Mouse (Mus musculus) left cerebral cortex, adult 9 months (tissue): Measurements from ENCODE around the gene Ing2.

Experiments used
- DNase-seq, 2 experiments: peaks; one replicate each; pipeline ENCODE4 v3.0.0; 2022; ENCODE audit warnings: low spot score in 2 of 2

The Ing2 gene

DNA sequence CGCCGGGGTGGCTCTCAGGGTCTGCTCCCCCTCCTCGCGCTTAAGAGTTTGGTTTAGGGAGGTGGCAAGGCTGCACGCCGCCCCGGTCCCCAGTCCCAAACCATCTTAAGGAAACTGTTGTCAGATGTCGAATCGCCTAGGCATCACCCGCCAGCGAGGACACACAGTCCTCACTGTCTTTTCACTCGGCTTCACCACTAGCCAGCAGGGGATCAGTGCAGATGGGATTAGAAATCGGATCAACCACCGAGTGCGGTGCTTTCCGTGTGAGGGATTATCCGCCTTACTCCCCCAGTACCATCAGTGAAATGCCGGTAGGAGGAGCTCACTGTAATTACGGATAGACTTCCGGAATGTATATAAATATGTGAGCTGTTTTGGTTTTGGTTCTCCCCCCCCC lies 430 bp upstream of the Ing2 start:
- peak in 1 of 2 experiments; percentile 48 for DNase-seq

DNA sequence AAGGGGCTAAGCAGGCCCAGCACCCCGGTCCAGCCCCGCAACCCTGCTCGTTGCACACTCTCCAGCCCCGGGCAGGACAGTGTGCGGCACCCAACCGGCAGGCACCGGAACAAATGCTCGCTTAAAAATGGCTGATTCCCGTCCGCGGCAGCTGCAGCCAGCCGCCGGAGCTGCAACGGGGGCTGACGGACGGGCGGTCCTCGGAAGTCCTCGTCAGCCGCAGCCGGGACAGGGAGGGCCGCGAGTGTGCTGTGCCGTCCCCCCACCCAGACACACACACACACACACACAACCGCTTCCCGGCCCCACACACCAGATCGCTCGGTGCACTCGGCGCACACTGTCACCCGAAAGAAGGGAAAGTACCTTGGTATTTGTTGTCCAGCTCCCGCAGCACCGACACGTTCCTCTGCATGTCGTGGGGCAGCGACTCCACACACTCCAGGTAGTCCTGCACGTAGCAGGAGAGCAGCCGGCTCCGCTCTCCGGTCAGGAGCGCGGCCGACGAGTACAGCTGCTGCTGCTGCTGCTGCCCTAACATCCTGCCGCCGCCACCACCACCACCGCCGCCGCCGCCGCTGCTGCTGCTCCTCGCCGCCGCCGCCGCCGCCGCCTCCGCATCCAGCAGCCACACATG lies 1.1 kb downstream of the Ing2 start:
- DNase-seq = no peak

- peak; percentile 59 to 84 for DNase-seq
Measured at GRCm38 (mm10) chr8:47673317-47674139, 1.8 kb downstream of the Ing2 start.

DNA sequence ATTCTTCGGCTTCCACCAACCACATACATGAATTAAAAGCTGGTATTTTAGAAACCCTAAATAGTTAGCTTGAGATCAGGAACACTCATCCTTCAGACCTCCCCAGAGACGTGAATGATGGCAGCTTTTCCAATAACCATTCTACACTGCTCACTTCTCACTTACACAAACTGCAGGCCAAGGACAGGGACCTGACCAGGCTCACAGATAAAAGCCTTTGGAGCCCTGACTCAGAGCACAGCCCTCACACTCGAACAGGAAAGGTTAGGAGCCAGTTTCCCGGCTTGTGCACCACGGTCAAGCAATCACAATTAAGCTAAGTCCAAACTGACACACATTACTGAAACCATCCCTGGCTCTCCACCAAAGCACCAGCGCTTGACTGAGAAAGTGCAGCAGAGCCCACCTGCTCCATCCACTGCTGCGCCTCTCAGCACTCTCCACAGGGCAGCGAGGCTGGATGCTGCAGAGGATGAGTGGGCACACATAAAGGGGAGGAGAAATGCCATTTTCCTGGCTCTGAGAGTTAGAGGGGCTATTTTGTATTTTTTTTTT lies 11.0 kb downstream of the Ing2 start:
- no peak for DNase-seq

DNA sequence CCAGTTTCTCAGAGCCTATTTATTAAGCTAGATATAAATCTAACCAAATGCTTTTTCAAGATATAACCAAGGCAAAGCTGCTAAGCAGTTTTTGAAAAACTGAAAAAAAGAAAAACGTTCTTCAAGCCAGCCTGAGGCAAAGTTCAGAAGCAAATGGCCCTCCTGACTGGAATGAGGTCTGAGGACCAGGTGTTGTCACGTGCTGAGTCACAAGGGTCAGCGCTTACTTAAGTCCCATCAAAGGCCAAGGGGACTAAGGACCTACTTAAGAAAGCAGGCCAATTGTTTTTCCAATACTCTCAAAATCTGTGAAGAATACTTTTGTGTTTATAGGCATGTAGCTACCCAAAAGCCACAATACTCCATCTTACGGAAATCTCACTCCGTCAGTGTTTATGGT lies 12.2 kb downstream of the Ing2 start:
- no peak for DNase-seq

GRCm38 (mm10) chr8:47662716-47663115 lies 12.6 kb downstream of the Ing2 start:
- no peak for DNase-seq

DNA sequence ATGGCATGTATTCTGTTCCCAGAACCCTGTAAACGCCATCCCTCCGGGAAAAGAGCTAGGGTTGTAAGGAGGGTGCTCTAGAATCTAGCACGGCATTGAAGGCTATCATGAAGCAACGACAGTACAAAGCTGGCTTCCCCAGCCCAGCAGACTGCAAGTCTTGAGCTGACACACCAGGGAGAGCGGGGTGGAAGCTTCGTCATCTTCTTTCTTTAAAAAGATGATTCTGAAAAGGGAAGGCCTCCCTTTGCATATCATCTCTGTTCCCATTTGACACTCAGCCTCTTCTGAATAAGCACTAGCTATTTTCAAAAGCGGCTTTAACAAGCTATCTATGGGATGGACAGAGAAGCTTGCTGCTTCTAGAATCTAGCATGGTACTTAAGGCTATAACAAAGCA lies 15.0 kb downstream of the Ing2 start:
- DNase-seq = peak in 1 of 2 experiments; percentile 30

DNA sequence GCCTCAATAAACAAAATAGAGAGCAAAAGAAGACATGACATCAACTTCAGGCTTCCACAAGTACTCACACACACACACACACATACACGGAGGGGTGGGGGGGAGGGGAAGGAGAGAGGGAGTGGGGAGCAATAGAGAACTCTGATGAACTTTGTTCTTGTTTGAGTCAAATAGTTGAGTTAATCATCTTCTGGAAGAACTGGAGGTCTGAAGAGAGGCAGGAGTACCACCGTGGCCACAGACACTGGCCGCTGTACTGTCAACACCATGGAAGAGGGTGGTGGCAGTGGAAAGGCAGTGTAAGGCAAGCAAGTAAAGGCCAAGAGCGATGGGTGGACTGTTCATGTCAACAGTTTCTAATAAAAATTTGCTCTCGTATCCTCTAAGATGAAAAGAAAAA lies 15.9 kb downstream of the Ing2 start:
- DNase-seq = no peak

DNA sequence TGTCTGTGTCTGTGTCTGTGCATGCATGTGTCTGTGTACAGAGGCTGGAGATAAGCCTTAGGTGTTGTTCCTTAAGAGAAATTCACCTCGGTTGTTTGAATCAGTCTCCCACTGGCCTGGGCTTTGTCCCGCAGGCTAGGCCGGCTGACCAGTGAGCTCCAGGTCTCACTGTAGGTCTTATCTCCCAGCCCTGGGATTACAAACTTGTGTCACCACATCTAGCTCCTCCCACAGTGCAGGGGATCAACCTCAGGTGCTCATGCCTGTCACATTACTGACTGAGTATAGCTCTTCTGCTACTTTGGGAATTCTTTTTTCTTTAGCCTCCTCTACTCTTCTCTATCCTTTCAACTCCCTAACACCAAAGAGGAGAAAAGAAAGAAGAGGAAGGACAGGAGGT lies 20.9 kb downstream of the Ing2 start:
- no peak for DNase-seq

- DNase-seq = no peak
Measured at GRCm38 (mm10) chr8:47652737-47653076, 22.6 kb downstream of the Ing2 start.

GRCm38 (mm10) chr8:47651913-47652736 lies 23.2 kb downstream of the Ing2 start:
- DNase-seq = no peak

DNA sequence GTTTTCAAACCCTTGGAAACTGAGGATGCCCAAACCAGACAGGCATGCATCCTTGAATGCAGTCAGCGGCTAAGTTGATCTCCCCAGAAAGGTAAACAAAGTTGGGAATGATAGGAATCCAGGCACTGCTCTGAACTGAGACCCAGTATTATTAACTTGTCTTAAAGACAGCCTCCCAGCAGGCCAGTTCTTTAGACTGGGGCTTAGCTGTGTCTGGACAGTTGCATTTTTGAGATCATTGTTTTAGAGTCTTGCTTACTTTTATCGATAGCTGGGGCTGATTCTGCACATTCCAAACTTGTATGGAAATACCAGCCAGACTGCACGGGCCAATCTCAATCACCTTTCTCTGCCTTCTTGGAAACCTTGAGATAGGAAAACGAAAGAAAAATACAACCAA lies 24.5 kb downstream of the Ing2 start:
- no peak for DNase-seq

GRCm38 (mm10) chr8:47649551-47649950 lies 25.8 kb downstream of the Ing2 start:
- DNase-seq = no peak

- no peak for DNase-seq
Measured at GRCm38 (mm10) chr8:47642514-47643064, 32.8 kb downstream of the Ing2 start.

DNA sequence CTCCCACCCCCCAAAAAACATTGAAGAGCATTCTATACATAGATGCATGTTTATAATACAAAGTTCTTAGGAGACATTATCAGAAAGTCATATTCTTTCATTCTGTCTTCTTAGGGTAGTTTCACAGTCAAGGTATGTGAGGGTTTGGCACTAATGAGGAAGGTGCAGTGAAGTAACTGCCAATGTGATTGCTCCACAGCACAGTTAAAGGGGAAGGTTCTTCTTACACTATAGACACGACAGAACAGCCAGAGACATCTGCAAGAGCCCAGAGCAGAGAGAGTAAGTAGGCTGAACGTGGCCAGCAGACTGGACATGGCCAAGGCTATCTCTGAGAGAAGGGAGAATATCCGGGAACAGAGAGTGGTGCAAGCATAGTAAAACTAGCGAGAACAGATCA lies 38.2 kb downstream of the Ing2 start:
- DNase-seq = no peak

DNA sequence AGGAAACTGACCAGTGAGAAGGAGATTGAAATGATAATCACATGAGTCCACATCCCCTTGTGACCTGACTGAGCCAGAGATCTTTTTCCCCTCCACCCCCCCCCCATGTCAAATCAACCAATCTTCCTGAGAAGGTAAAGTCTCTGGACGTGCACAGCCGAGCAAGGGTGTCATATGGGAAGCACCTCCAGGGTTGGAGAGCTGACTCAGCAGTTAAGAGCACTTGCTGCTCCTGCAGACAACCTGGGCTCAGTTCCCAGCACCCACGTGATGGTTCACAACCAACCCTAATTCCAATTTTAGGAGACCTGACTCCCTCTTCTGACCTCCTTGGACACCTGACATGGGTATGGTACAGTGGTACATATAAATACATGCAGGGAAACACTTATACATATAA lies 39.3 kb downstream of the Ing2 start:
- DNase-seq = no peak

DNA sequence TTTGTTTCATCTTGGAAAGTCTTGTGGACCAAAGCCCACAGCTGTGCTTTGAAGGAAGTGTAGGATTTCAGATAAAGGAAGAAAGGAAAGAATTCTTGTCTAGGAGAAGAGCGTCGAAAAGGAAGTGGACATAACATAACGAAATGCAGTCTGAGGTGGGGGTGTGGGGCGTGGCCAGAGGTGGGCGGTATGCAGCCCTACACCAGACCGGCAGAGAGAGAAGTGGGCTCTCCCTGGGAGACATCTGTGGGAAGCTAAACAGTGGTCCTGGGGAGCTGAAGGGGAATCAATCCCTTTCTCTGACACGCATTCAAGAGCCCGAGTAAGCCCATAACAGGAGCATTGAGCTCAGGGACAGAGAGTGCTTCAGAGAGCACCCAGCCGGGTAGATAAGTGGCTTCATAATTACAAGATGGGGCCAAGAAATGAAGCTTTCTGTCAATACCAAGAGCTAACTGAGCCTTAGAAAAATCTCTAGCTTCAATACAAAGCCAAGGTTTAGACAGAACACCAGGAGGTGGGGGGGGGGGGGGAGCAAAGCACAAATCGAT lies 40.5 kb downstream of the Ing2 start:
- DNase-seq = no peak

- DNase-seq = no peak
Measured at GRCm38 (mm10) chr8:47621144-47621543, 54.2 kb downstream of the Ing2 start.
